10 mouse cellular contexts compared by ENCODE assay signal in the genomic region with DNA sequence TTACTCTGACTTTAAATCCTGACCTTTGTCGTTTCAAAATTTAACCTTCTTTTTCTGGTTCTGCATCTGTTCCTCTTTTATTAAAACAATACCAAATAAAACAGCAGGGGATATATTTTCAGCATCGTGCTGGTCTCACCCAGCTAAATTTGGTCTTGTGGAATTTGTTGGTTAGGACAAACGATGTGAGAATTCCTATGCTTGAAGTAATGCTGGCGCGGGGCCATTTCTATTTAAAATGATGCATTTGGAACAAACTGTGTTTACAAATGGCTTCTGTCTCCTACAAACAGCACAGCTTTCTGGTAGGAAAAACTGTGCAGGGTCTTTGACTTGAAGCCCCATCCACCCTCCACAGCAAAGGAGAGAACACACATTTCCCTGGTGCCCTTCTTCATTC.
DNase-seq lines count a peak whose midpoint lies in the region; ATAC-seq lines count a peak whose summit lies in the region.
"Had no signal": no experiment of that assay in that cellular context is flagged by ENCODE, and none has a peak within 500 bp of the region (broad histone marks: within the 10 kb centered on the region; RNA-seq: fewer than 3 reads in every experiment).

No protein-coding gene starts in this region.

- DNase-seq in frontal cortex, adult 2 months (ENCODE audit: extremely low spot score in 1 of 2, low spot score in 1 of 2) = peak; percentile 17 to 21
- DNase-seq in left cerebral cortex, postnatal 25 days (ENCODE audit: low spot score in 2 of 2) = peak; percentile 12 to 49
- DNase-seq in left cerebral cortex, postnatal 36 days (ENCODE audit: low spot score in 2 of 2) = no peak
- DNase-seq in heart, postnatal 10 days = peak; percentile 43 to 70
- DNase-seq in right cerebral cortex, postnatal 4 days = peak; percentile 55
- no peak for DNase-seq in embryo, embryonic 9.5 days (ENCODE audit: extremely low spot score)
- no peak for DNase-seq in adrenal gland, adult (ENCODE audit: inconsistent age in 2 of 2, low spot score in 1 of 2)
- DNase-seq: liver, postnatal 0 days had no signal

- no peak for ATAC-seq in frontal cortex, adult (ENCODE audit: low TSS enrichment)
- ATAC-seq: forebrain, embryonic 13.5 days; liver, postnatal 0 days had no signal

- intact Hi-C loops in left cerebral cortex, postnatal 25 days (cut with DNase I) = no loop called here
- intact Hi-C loops in left cerebral cortex, postnatal 36 days (cut with DNase I) = no loop called here
- intact Hi-C loops in heart, postnatal 10 days (cut with DNase I) = no loop called here

Comparison
In these comparisons a context has a peak if more than half of its experiments do, and no peak if none do; other contexts are left out.
1. DNase-seq: peak in frontal cortex, adult 2 months (2 of 2), left cerebral cortex, postnatal 25 days (2 of 2), heart, postnatal 10 days (2 of 2) and right cerebral cortex, postnatal 4 days (single experiment); none in left cerebral cortex, postnatal 36 days (0 of 2), embryo, embryonic 9.5 days (single experiment) and adrenal gland, adult (0 of 2).